Mouse (Mus musculus): ENCODE data around the gene Vps54.

The Vps54 gene

DNA sequence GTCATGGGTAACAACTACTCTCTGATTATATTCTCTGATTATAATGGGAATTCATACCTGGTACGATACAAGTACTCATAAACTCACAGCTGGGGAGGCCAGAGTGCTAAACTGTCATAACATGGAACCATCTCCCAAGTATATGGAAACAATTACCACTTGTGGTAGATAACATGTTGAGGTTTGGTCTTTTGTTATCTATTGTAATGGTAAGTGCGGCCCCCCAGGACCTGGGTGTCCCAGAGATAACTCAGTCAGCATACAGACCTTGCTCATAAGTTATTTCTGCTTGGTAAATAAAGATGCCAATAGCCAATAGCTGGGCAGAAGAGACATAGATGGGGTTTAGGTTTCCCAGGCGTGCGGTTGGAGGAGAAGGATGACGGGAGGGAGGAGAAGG is 104.4 kb downstream of the Vps54 start:
- no peak for DNase-seq

DNA sequence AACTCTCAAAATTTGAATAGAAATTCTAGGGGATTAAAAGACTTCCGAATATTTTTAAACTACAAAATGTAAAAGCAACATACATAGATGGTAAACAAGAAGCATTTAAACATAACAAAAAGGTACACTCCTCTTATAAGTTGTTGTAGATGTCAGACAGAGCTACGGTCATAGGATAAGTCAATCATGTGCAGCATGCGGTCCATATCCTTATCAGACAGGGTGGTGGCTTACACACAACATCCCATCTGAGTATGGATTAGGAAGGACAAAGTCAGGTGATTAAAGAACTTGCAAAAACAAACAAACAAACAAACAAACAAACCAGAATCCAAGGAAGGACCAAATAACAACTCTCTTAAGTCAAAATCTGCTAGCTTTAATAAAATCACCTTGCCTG is 106.9 kb downstream of the Vps54 start:
- no peak for DNase-seq

DNA sequence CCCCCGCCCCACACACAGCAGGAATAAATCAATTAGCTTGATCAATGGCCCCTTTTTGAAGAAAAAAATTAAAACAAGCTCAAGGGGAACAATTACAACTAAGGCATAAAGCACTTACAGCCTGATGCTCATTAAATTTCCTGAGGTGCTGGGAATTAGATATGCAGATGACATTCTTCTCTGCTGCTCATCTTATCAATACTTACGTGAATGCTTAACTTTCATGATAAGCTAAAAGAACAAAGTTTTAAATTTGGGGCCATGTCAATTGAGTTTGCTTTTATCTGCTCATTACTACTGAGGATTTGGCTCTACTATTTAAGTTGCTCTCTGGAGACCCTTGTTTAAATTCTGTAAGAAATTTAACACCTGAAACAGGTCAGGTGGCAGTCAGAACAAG is 109.8 kb downstream of the Vps54 start:
- no peak for DNase-seq

DNA sequence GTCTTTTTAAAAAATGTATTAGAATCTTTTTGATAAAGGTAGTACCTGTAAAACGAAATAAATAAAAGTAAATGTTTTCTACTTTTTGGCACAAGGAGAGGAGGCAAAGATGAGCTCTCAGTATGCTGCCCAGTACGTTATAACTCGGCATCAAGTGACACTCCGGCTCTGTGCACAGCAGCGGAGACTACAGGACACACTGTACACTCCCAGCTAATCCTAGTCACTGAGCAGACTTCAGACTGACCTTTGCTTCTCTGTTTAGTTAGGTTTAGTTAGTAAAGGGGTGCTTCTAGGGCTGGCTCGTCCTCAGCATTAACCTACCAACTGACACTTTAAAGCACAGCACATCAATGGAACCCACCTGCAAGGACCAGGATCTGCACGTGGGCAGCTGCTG is 112.2 kb downstream of the Vps54 start:
- DNase-seq, result no peak

DNA sequence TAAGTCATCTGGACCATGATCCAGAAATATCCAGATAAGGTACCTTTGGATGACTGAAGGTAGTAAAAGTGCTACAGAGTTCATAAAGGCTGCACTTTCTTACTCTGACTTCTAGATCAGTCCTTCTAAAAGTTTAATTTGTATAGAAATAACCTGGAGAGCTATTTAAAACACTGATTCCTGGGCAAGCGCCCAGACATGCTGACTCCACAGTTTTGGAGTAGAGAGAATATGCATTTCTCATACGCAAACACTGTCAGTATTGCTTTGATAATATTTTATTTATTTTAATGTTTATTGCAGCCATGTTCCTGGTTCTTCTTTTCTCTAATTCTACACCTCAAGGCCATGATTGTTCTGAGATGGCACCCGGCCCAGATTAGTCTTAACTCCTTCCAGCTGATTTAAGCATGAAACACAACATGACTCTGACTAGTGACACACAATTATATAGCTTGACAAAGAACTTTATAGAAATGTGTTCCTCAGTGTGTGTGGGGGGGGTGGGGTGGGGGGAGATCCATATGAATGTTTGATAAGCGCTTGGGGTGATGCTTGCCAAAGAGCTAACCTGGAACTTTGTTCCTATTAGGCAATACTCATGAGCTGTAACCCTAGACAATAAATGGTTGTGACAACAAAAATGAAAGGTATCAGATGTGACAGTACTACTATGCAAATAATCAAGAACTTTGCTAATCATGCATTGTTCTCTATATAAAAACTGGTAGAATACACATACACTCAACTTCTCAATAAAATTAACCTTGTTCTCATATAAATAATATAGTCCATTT is 124.3 kb downstream of the Vps54 start:
- DNase-seq, result no peak

DNA sequence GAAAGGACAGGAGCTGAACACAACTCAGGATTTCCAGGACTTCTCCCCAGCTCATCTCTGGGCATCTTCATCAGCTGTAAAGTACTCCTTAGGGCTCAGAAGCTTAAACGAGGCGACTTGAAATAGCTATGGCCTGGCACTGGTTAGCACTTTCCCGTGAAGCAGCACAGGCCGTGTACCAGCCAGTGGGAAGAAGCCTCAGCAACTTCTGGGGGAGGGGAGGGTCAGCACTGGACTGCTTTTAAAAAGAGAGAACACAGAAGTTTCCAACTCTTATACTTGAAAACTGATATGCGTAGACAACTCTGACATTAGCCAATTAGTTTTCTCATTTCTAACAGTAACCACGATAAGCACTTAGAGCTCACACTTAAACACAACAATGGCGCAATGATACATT is 129.4 kb downstream of the Vps54 start:
- no peak for DNase-seq

DNA sequence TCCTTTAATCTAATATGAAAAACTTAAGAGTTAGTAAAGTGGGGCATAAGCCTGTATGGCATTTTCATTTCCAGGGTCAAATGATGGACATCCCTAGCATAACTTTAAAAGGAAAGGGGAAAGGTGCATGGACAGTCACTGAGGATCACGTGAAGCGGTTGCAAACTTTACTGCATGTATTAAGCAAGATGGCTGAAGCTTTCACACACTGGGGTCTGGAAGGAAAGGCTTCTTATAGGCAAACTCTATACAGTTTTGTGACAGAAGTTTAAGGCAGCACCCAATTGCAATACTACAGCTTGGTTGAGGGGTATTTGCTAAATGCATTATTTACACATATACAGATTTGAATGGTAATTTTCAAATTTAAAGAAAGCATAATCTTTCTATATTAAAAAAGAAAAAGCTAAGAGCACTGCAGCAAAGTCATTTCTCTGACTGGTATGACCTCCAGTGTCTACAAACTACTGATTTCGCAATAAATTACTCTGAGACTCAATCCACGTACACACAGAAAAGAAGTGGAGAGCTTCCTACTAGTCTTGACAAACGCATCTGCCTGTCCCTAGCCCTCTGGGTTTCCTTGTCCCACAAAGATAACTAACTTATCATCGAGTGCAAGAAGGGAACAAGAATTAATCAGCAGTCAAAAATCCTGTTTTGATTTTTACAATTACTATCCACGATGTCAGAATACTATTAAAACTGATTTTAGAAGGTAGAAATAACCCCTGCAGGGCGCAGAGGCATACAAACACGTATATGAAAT is 130.4 kb downstream of the Vps54 start:
- no peak for DNase-seq

DNA sequence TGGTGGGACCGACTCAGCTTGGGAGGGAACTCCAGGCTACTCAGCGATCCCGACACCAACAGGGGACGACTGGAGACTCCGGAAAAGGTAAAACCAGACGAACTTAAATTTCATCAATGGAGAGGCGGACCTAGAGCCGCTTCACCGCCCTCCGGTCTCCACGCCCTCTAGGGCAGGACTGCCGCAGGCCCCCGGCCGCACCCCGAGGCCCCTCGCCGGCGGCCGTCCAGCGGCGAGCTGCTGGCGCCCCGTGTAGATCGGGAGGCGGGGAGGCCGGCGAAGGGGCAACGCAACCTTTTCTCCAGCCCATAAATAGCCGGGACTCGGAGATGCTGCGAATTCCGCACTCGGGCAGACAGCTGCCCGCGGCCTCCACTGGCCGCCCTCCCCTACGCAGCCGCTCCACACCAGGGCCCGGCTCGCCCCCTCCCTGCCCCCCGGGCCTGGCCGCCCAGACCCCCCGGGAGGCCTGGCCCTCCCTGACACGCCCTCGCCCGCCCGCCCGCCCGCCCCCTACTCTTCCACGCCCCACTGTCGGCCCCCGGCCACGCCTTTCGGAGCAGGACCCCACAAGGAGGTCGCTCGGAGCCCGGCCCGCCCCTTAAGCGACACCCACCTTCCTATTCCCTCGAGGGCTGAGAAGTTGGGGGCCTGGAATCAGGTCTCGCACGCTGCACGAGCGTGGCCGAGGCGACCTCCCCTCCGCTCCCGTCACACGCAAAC is 131.5 kb downstream of the Vps54 start:
- peak; percentile 85 to 90 for DNase-seq
